ENCODE assay signal across 17 mouse cellular contexts in the genomic region with DNA sequence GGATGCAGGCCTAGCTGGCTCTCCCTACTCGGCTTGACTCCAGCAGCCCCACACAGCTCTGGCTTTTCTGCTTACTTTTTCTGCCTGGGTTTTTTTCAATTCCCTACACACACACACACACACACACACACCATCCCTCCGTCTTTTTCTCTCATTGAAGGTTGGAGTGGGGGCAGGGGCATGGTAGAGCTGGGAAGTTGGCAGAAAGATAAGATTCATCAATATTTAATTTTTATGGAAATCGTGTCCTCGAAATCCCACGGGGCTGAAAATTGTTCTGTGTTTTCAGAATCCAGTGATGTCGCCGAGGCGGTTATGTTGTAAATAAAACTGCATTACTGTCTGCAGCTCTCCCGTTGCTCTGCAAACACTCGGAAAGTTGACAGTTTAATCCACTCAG. TPM values are rescaled to one million over a fixed set of nuclear protein-coding genes. Genes with fewer than 3 reads are reported as not detected.
DNase-seq lines count a peak whose midpoint lies in the region; ATAC-seq and TF ChIP-seq lines count a peak whose summit lies in the region.
"Had no signal": no experiment of that assay in that cellular context is flagged by ENCODE, and none has a peak within 500 bp of the region (broad histone marks: within the 10 kb centered on the region; RNA-seq: fewer than 3 reads in every experiment).

No protein-coding gene starts in this region.

- ATAC-seq in forebrain, embryonic 16.5 days: peak; percentile 43; the same call in 1 of the 2 replicates
- 0 out of 2 replicates have a peak, but pooled peaks have one; percentile 46 for ATAC-seq in hindbrain, embryonic 15.5 days (ENCODE audit: low FRiP score, low read depth)
- ATAC-seq in midbrain, postnatal 0 days (ENCODE audit: low FRiP score): no peak
- ATAC-seq in kidney, embryonic 14.5 days (ENCODE audit: low FRiP score, low TSS enrichment): no peak
- ATAC-seq: Patski had no signal

- 0 out of 2 replicates have a peak overlapping the region, but pooled peaks have one; percentile 8 for H3K27ac ChIP-seq in left cerebral cortex, adult 2 months
- 0 out of 2 replicates have a peak overlapping the region, but pooled peaks have one; percentile 16 for H3K27ac ChIP-seq in forebrain, embryonic 16.5 days (ENCODE audit: low read length)
- peak overlapping the region; percentile 69 for H3K27ac ChIP-seq in hindbrain, embryonic 15.5 days (replicated peaks)
- H3K27ac ChIP-seq in midbrain, postnatal 0 days (ENCODE audit: low read depth, low read length): peak overlapping the region; percentile 12; the same call in 1 of the 2 replicates
- H3K27ac ChIP-seq in kidney, embryonic 14.5 days (ENCODE audit: low read depth, low read length): no peak overlapping the region

- H3K4me2 ChIP-seq in forebrain, embryonic 16.5 days (ENCODE audit: low read length): no peak overlapping the region
- H3K4me2 ChIP-seq in hindbrain, embryonic 15.5 days: no peak overlapping the region
- no peak overlapping the region for H3K4me2 ChIP-seq in midbrain, postnatal 0 days (ENCODE audit: low read depth, low read length, poor library complexity, severe bottlenecking)
- H3K4me2 ChIP-seq in kidney, embryonic 14.5 days (replicated peaks; ENCODE audit: low read depth, low read length): no peak overlapping the region

- WGBS in forebrain, embryonic 16.5 days: 58% methylated on average over 10 of the region's 10 CpGs
- WGBS in hindbrain, embryonic 15.5 days: 48% methylated on average over 10 of the region's 10 CpGs
- 33% methylated on average over 10 of the region's 10 CpGs for WGBS in midbrain, postnatal 0 days
- WGBS in kidney, embryonic 14.5 days: 73% methylated on average over 10 of the region's 10 CpGs

- H3K9me3 ChIP-seq in forebrain, embryonic 16.5 days (ENCODE audit: control insufficient read depth, low read length): no peaks in the 10 kb centered on the region
- H3K9me3 ChIP-seq in hindbrain, embryonic 15.5 days: no peaks in the 10 kb centered on the region
- H3K9me3 ChIP-seq in midbrain, postnatal 0 days (ENCODE audit: low read length): no peaks in the 10 kb centered on the region
- no peaks in the 10 kb centered on the region for H3K9me3 ChIP-seq in kidney, embryonic 14.5 days (ENCODE audit: control insufficient read depth, low read length)

- no peak for DNase-seq in left cerebral cortex, adult 2 months (ENCODE audit: extremely low spot score in 1 of 2, low spot score in 2 of 2)
- DNase-seq in left cerebral cortex, postnatal 25 days (ENCODE audit: low spot score in 2 of 2): no peak
- peak; percentile 42 for DNase-seq in midbrain, postnatal 0 days (ENCODE audit: low spot score)
- no peak for DNase-seq in frontal cortex, adult 2 months (ENCODE audit: extremely low spot score in 1 of 2, low spot score in 1 of 2)
- DNase-seq in urinary bladder, postnatal 4 days (ENCODE audit: low spot score in 2 of 2): no peak
- DNase-seq: cerebellum, postnatal 25 days; gastrocnemius, postnatal 14 days; kidney, adult 18-20 months; kidney, postnatal 14 days; layer of hippocampus, adult 9-11 months; lung, adult 18-20 months had no signal

- TF ChIP-seq CTCF in left cerebral cortex, adult 2 months (IDR thresholded peaks at IDR 0.05): no peak
- TF ChIP-seq CTCF in midbrain, postnatal 0 days (IDR thresholded peaks at IDR 0.05): no peak

- intact Hi-C loops in left cerebral cortex, adult 2 months (cut with DNase I): no loop called here
- intact Hi-C loops in left cerebral cortex, postnatal 25 days (cut with DNase I): no loop called here

- no peak overlapping the region for H3K4me3 ChIP-seq in left cerebral cortex, adult 2 months
- no peak overlapping the region for H3K4me3 ChIP-seq in forebrain, embryonic 16.5 days (replicated peaks; ENCODE audit: low read length)
- no peak overlapping the region for H3K4me3 ChIP-seq in hindbrain, embryonic 15.5 days
- H3K4me3 ChIP-seq in midbrain, postnatal 0 days (ENCODE audit: low read depth, low read length): no peak overlapping the region
- no peak overlapping the region for H3K4me3 ChIP-seq in kidney, embryonic 14.5 days (ENCODE audit: low read length)

- peaks cover 9% of the 10 kb centered on the region for H3K4me1 ChIP-seq in forebrain, embryonic 16.5 days (replicated peaks; ENCODE audit: control insufficient read depth, insufficient read depth, low read length)
- H3K4me1 ChIP-seq in hindbrain, embryonic 15.5 days (replicated peaks): peaks cover 32% of the 10 kb centered on the region
- peaks cover 9% of the 10 kb centered on the region; the same call in 1 of the 2 replicates for H3K4me1 ChIP-seq in midbrain, postnatal 0 days (ENCODE audit: insufficient read depth, low read length)
- H3K4me1 ChIP-seq in kidney, embryonic 14.5 days (ENCODE audit: control insufficient read depth, insufficient read depth, low read length): no peaks in the 10 kb centered on the region

- H3K36me3 ChIP-seq in forebrain, embryonic 16.5 days (ENCODE audit: control insufficient read depth, insufficient read depth): peaks cover 3% of the 10 kb centered on the region; the same call in 1 of the 2 replicates
- peaks cover 25% of the 10 kb centered on the region for H3K36me3 ChIP-seq in hindbrain, embryonic 15.5 days
- peaks cover 26% of the 10 kb centered on the region for H3K36me3 ChIP-seq in midbrain, postnatal 0 days (ENCODE audit: insufficient read depth, low read length)
- no peaks in the 10 kb centered on the region for H3K36me3 ChIP-seq in kidney, embryonic 14.5 days (ENCODE audit: control insufficient read depth, insufficient read depth, low read length)

- H3K27me3 ChIP-seq in forebrain, embryonic 16.5 days (replicated peaks; ENCODE audit: control insufficient read depth, insufficient read depth, low read length): no peaks in the 10 kb centered on the region
- no peaks in the 10 kb centered on the region for H3K27me3 ChIP-seq in hindbrain, embryonic 15.5 days
- no peaks in the 10 kb centered on the region for H3K27me3 ChIP-seq in midbrain, postnatal 0 days (ENCODE audit: insufficient read depth, low read length)
- H3K27me3 ChIP-seq in kidney, embryonic 14.5 days (ENCODE audit: control insufficient read depth, insufficient read depth, low read length): no peaks in the 10 kb centered on the region

- no peak overlapping the region for H3K9ac ChIP-seq in forebrain, embryonic 16.5 days (replicated peaks; ENCODE audit: low read depth, low read length)
- H3K9ac ChIP-seq in hindbrain, embryonic 15.5 days: no peak overlapping the region
- H3K9ac ChIP-seq in midbrain, postnatal 0 days (replicated peaks; ENCODE audit: low read length, poor library complexity, severe bottlenecking): no peak overlapping the region
- no peak overlapping the region for H3K9ac ChIP-seq in kidney, embryonic 14.5 days (ENCODE audit: low read depth, low read length)

RNA-seq across cellular contexts. Expression of gene Wscd1, which starts 29.9 kb away (rescaled TPM):
- 10 to 100 TPM; 53.9 to 60.1 TPM for total RNA-seq in left cerebral cortex, adult 2 months (2021)
- 10 to 100 TPM; 60.0 to 61.6 TPM for total RNA-seq in left cerebral cortex, postnatal 25 days (2021)
- polyA plus RNA-seq in forebrain, embryonic 16.5 days (2015; fragmentation: Nextera tagmentation; extraction: Ambion mirVana): 52.7 and 59.4 TPM in 2 replicates
- polyA plus RNA-seq in hindbrain, embryonic 15.5 days (2015; fragmentation: Nextera tagmentation; extraction: Ambion mirVana): 93.2 and 95.6 TPM in 2 replicates
- total RNA-seq in midbrain, postnatal 0 days (2014; rRNA removed): 143 and 167 TPM in 2 replicates
- 81.5 and 82.4 TPM in 2 replicates for polyA plus RNA-seq in midbrain, postnatal 0 days (2015; fragmentation: Nextera tagmentation; extraction: Ambion mirVana)
- polyA plus RNA-seq in frontal cortex, adult 2 months (2012; rRNA removed): 62.1 and 64.2 TPM in 2 replicates
- 5.6 and 7.8 TPM in 2 replicates for polyA plus RNA-seq in kidney, embryonic 14.5 days (2014; fragmentation: Nextera tagmentation; extraction: Ambion mirVana)
- total RNA-seq: neutrophil, adult 5-6 weeks had no signal
- polyA plus RNA-seq: C2C12 had no signal

Comparison
In these comparisons a context has a peak if more than half of its experiments do, and no peak if none do; other contexts are left out.
1. ATAC-seq: peak in forebrain, embryonic 16.5 days (single experiment) and hindbrain, embryonic 15.5 days (single experiment); none in midbrain, postnatal 0 days (single experiment) and kidney, embryonic 14.5 days (single experiment).